Mouse (Mus musculus) forebrain, postnatal 0 days (tissue): ENCODE results near the gene Mydgf. TPM values are rescaled to one million over a fixed set of nuclear protein-coding genes. Genes with fewer than 3 reads are reported as not detected.
A peak's percentile ranks its signal among the peaks of the same experiment; 100 is the strongest.

Experiments
- ATAC-seq: fragments of 200-750 bp; cut with Nextera tagmentation; 2 replicates; pipeline ENCODE4 v1.8.0; 2017; ENCODE audit warnings: mild to moderate bottlenecking, moderate library complexity
- DNase-seq: peaks from one replicate; pipeline ENCODE4 v3.0.0-alpha.2; 2015
- H3K27ac ChIP-seq: fragments of 300-500 bp; sonication (generic); 2 replicates; pipeline ENCODE4 v1.5.1; 2014; ENCODE audit warnings: low read depth, mild to moderate bottlenecking, antibody characterized with exemption, low read length, moderate library complexity, mixed read lengths
- H3K27me3 ChIP-seq: fragments of 300-500 bp; sonication (generic); 2 replicates; pipeline ENCODE4 v1.6.1; 2014; ENCODE audit warnings: mild to moderate bottlenecking, low read length, mixed read lengths; ENCODE audit not compliant: insufficient read depth
- H3K36me3 ChIP-seq: fragments of 300-500 bp; sonication (generic); 2 replicates; pipeline ENCODE4 v1.6.1; 2014; ENCODE audit warnings: mild to moderate bottlenecking, moderate library complexity; ENCODE audit not compliant: insufficient read depth
- H3K4me1 ChIP-seq: fragments of 300-500 bp; sonication (generic); 2 replicates; pipeline ENCODE4 v1.6.1; 2014; ENCODE audit warnings: antibody characterized with exemption; ENCODE audit not compliant: insufficient read depth
- H3K4me2 ChIP-seq: fragments of 300-500 bp; sonication (generic); 2 replicates; pipeline ENCODE4 v1.6.1; 2014; ENCODE audit warnings: low read depth, mild to moderate bottlenecking, moderate library complexity
- H3K4me3 ChIP-seq: fragments of 300-500 bp; sonication (generic); 2 replicates; pipeline ENCODE4 v1.5.1; 2014; ENCODE audit warnings: low read depth, low read length, mixed read lengths
- H3K9ac ChIP-seq: fragments of 300-500 bp; sonication (generic); 2 replicates; pipeline ENCODE4 v1.6.1; 2014; ENCODE audit warnings: mild to moderate bottlenecking
- H3K9me3 ChIP-seq: fragments of 300-500 bp; sonication (generic); 2 replicates; pipeline ENCODE4 v1.6.1; 2016; ENCODE audit warnings: low read length
- CTCF ChIP-seq: sonication (generic); IDR thresholded peaks from 2 replicates; pipeline ENCODE4 v1.5.1; 2016; ENCODE audit warnings: antibody characterized with exemption, control low read depth, low read depth
- WGBS: fragments of 180-500 bp; shearing (Covaris S2); extraction: QIAGEN DNeasy Blood & Tissue Kit; methylation state at CpG from one replicate; pipeline ENCODE4 v1.1.7; 2014; 5-methylcytosine and 5-hydroxymethylcytosine counted together
- polyA plus RNA-seq: library from polyadenylated mRNA; unstranded; fragments of >200 nt; fragmentation: Nextera tagmentation; extraction: Ambion mirVana; gene quantifications from 2 replicates; pipeline ENCODE4 v1.2.1, GENCODE M21; 2015
- total RNA-seq: library from RNA; depleted of rRNA; stranded (reverse); fragments of >200 nt; gene quantifications from 2 replicates; pipeline ENCODE4 v1.2.3, GENCODE M21; 2014

Mydgf gene
- total and polyA plus RNA-seq, 2 experiments from 2014 or later: 52.3 to 75.0 TPM

- no peak for TF ChIP-seq CTCF
- peak; percentile 64 for DNase-seq
- Histone ChIP-seq H3K9me3 (no peaks in the 10 kb centered on the region), H3K36me3 (0 out of 2 replicates have a peak, but pooled peaks cover 5% of the 10 kb centered on the region), H3K27ac (0 out of 2 replicates have a peak overlapping the region, but pooled peaks have one; percentile 82), H3K4me2 (peak overlapping the region; percentile 71), H3K9ac (peak overlapping the region; percentile 96), H3K4me1 (peaks cover 6% of the 10 kb centered on the region; the same call in 1 of the 2 replicates), H3K4me3 (peak overlapping the region; percentile 95), H3K27me3 (no peaks in the 10 kb centered on the region)
- peak; percentile 47 for ATAC-seq
- WGBS: 5% methylated on average over 14 of the region's 21 CpGs
Observed at GRCm38 (mm10) chr17:56139355-56139754, 44.4 kb downstream of the Mydgf start.

DNA sequence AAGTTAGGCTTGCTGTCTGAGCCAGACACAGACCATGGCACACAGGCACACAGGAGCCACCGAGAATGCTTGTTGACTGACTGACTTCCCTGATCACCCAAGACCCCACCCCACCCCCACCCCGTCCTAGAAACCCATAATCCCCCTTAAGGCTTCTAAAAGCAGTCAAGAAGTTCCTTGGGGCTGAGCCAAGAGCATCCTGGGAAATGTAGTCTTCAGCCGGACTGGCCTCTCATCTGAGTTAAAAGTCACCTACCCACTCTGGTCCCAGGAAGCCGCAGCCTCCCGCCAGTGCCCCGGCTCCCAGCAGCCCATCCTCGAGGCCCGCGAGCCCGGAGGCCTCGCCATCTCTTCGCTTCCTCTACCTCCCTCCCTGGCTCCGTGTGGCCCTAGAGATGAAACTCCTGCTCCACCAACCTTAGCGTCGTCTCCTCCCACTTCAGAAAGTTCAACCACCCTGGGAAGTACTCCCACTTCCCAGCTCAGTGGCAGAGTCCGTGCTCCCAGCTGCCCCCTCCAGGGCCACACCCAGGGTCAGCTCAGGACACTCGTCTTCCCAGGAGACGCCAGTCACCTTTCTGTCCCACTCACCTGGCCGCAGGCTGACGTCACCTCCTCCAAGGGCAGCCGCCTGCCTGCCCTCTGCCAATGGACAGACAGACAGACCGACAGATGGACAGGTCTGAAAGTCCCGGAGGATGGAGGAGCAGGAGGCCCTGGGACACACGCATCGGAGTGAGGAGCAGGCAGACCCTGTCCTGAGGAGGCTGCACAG is 45.7 kb downstream of the Mydgf start:
- Histone ChIP-seq H3K9ac (peak overlapping the region; percentile 96; the same call in 1 of the 2 replicates), H3K4me2 (peak overlapping the region; percentile 71), H3K9me3 (no peaks in the 10 kb centered on the region), H3K27ac (no peak overlapping the region), H3K4me3 (peak overlapping the region; percentile 95; the same call in 1 of the 2 replicates), H3K4me1 (peaks cover 6% of the 10 kb centered on the region; the same call in 1 of the 2 replicates), H3K36me3 (0 out of 2 replicates have a peak, but pooled peaks cover 5% of the 10 kb centered on the region), H3K27me3 (no peaks in the 10 kb centered on the region)
- no peak for TF ChIP-seq CTCF
- DNase-seq (no peak), ATAC-seq (no peak)
- 16% methylated on average over 25 of the region's 25 CpGs for WGBS

DNA sequence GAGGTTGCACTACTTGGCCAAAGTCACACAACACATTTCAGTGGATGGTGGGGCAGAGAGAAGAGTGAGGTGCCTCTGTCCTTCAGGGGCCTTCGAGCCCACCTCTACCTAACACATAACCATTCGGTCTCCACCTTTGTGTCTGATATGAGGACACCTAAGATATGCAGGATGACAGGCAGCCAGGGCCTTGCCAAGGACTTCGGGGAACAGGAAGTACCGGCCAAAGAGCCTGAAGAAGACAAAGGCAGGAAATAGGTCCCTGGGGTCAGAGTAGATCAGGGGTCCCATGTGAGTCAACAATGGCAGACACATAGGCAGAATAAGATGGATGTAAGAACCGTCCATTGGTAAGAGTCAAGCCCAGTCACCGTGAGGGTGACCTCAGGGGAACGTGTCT is 47.2 kb downstream of the Mydgf start:
- WGBS: 93% methylated on average over 7 of the region's 7 CpGs
- H3K9ac ChIP-seq: no peak overlapping the region
- H3K4me1 ChIP-seq: peaks cover 6% of the 10 kb centered on the region; the same call in 1 of the 2 replicates

DNA sequence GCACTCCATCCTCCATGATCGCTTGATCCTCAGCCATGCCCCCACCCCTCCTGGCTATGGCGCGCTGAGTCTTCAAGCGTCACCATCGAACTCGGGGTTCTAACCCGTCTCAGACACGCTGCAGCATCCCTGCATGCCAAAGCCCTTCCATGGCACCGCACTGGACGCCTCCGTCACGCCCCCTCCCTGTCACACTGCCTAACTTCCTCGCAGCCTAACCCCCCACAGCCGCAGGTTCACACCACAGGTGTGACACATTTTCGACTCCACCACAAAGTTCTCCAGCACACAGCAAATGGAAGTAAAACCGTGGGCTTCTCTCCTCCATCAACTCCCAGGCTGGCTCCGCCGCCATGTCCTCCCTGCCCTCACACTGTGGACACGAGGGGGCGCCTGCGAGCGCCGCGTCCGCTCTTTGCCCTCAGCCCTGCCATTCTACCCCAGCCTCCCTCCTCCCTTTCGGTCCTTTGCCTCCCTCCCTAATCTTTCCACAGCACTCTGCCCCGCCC is 49.2 kb downstream of the Mydgf start:
- 5% methylated on average over 27 of the region's 27 CpGs for WGBS
- H3K4me3 ChIP-seq: peak overlapping the region; percentile 12; the same call in 1 of the 2 replicates
- no peaks in the 10 kb centered on the region for H3K9me3 ChIP-seq
- H3K4me1 ChIP-seq: peaks cover 6% of the 10 kb centered on the region; the same call in 1 of the 2 replicates
- peak; percentile 80 for TF ChIP-seq CTCF
- peaks cover 23% of the 10 kb centered on the region for H3K36me3 ChIP-seq
- H3K27me3 ChIP-seq: no peaks in the 10 kb centered on the region
- H3K4me2 ChIP-seq: peak overlapping the region; percentile 37
- H3K9ac ChIP-seq: peak overlapping the region; percentile 18; the same call in 1 of the 2 replicates
- ATAC-seq: no peak; the same call in 1 of the 2 replicates
- no peak overlapping the region for H3K27ac ChIP-seq
- DNase-seq: no peak

More for the DNA sequence above, 47.2 kb downstream of the Mydgf start:
- H3K9me3 ChIP-seq: no peaks in the 10 kb centered on the region
- H3K4me3 ChIP-seq: no peak overlapping the region
- H3K4me2 ChIP-seq: no peak overlapping the region
- TF ChIP-seq CTCF: no peak
- H3K27ac ChIP-seq: no peak overlapping the region
- ATAC-seq: no peak
- no peak for DNase-seq
- 0 out of 2 replicates have a peak, but pooled peaks cover 5% of the 10 kb centered on the region for H3K36me3 ChIP-seq
- no peaks in the 10 kb centered on the region for H3K27me3 ChIP-seq

GRCm38 (mm10) chr17:56133457-56134363 is 50.0 kb downstream of the Mydgf start:
- WGBS: 24% methylated on average over 21 of the region's 21 CpGs
- Histone ChIP-seq H3K36me3 (peaks cover 30% of the 10 kb centered on the region), H3K27me3 (no peaks in the 10 kb centered on the region), H3K27ac (peak overlapping the region; percentile 54; the same call in 1 of the 2 replicates), H3K4me1 (peaks cover 3% of the 10 kb centered on the region; the same call in 1 of the 2 replicates), H3K9me3 (no peaks in the 10 kb centered on the region), H3K9ac (no peak overlapping the region), H3K4me3 (peak overlapping the region; percentile 12; the same call in 1 of the 2 replicates), H3K4me2 (peak overlapping the region; percentile 37)
- no peak for DNase-seq
- no peak for TF ChIP-seq CTCF
- no peak for ATAC-seq

- 5% methylated on average over 14 of the region's 14 CpGs for WGBS
- Histone ChIP-seq H3K9me3 (no peaks in the 10 kb centered on the region), H3K27me3 (no peaks in the 10 kb centered on the region), H3K4me2 (no peak overlapping the region), H3K4me1 (no peaks in the 10 kb centered on the region), H3K27ac (no peak overlapping the region), H3K9ac (no peak overlapping the region), H3K4me3 (no peak overlapping the region), H3K36me3 (peaks cover 40% of the 10 kb centered on the region)
- DNase-seq (peak; percentile 62), ATAC-seq (no peak; the same call in 1 of the 2 replicates)
- TF ChIP-seq CTCF: peak; percentile 83
Observed at GRCm38 (mm10) chr17:56132661-56133060, 51.1 kb downstream of the Mydgf start.
